Mouse (Mus musculus): Measurements from ENCODE around the gene Nhsl2.

GRCm38 (mm10) chrX:101901806-101902490, 52.8 kb downstream of the Nhsl2 start:
- TF ChIP-seq CTCF (IDR thresholded peaks at IDR 0.05; ENCODE audit: low read depth, low read length) (no peak), POLR2A (IDR thresholded peaks at IDR 0.05; ENCODE audit: insufficient read depth, low read length) (no peak)
